Mouse (Mus musculus) NIH3T3 (cell line): Measurements from ENCODE around the gene Lrrc51.
"Not testable (repeated sequence)": the region's sequence is repeated elsewhere in the genome, so short reads cannot be mapped to it uniquely, and the experiment has no call there.

Experiments
- DNase-seq: peaks from one replicate; pipeline ENCODE4 v3.0.0-alpha.2; 2012; ENCODE audit warnings: low read depth

Lrrc51 gene

DNA sequence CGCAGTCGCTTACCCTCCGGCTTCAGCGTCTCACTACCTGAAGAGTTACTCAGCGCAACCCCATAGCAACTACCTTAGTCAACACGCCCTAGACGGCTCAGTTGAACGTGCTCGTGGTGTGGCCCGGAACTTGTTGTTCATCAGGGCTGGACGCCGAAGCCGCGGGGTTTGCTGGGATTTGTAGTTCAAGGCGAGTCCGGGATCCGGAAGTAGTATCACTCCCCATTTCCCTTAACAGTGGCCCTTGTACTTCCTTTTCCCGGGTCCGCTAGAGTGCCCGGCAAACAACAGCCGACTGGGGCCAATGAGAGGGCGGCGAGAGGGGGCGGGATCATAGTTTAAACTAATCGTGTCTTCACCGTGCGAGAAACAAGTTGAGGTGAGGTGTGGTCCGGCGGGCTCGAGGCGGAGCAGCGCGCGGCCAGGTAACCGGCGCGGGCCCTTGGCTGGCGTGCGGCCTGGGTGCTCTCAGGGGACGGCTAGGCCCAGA, at the start of gene Lrrc51, which contains the start of gene Numa1:
TSS of gene Lrrc51 (minus strand) at position 145 of the 490 bp plus-strand sequence.
TSS of gene Numa1 (plus strand) at position 361 of the 490 bp plus-strand sequence.
- DNase-seq, result peak; percentile 96

DNA sequence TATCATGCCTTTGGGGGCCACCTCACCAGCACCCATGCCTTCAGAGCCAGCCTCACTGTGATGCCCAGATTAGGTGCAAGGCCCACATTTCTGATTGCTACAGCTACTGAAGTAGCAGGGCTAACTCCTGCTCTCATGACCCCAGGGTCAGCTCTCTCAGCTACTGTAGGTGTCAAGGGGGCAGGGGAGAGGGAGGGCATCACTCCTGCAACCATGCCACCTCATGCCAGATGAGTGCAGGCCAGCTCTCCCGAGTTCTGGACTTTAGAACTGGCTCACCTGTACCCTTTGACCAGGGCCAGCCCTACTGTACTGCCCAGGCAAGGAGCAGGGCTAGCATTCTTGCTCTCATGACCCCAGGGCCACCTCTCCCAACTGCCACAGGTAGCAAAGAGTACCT, 49.0 kb upstream of the Lrrc51 start:
- no peak for DNase-seq

DNA sequence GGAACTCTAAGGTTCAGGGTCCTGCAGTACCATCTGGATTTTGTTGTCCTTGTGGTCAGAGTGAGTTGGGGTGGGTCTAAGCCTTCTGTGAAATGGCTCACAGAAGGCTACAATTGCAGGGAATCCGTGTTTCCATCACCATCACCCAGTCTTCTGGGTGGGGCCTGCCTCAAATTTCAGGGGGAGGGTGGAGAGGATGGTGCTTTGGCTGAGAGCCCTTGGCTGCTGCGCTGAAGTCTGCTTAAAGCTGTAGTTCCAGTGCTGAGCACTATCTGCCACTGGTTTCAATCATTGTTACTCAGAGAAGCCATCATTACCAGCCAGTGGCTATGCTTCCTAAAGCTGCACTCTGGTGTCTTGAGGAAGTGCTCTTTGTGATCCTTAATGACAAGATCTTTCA, 40.8 kb upstream of the Lrrc51 start:
- DNase-seq, result peak; percentile 61

DNA sequence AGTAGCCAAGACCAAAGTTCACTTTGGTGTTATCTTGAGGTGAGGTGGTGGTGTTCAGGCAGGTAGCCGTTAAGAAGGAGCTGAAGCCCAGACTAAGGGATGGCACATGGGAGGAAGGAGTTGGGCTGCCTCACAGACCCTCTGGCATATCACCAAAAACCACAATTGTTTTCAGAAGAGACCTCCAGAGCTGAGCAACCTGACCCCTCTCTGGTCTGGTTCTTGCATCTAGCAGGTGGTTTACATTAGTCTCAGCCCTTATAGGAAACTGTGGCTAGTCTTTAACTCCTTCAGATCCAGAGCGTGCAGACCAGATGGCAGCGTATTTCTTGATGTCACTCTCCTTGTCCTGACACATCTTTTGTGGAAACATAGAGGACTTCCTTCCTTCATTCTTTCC, 40.0 kb upstream of the Lrrc51 start:
- DNase-seq, result peak; percentile 25

DNA sequence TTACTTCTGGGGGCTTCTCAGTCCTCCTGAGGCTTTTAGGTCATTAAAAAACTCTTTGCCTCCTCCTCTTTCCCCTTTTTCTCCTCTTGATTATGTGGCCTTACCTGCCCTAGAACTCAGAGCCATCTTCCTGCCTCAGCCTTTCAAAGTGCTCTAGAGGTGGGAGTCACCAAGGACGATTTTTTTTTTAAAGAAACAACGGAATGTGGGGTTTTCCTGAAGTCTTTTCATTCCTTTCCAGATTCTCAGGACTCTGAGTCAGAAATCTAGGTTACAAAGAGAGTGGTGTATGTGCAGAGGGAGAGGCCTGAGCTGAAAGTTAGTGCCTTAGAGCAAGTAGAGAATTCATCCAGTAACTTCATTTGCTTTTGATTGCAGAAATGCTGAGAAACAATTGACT, 38.0 kb upstream of the Lrrc51 start:
- peak; percentile 61 for DNase-seq

DNA sequence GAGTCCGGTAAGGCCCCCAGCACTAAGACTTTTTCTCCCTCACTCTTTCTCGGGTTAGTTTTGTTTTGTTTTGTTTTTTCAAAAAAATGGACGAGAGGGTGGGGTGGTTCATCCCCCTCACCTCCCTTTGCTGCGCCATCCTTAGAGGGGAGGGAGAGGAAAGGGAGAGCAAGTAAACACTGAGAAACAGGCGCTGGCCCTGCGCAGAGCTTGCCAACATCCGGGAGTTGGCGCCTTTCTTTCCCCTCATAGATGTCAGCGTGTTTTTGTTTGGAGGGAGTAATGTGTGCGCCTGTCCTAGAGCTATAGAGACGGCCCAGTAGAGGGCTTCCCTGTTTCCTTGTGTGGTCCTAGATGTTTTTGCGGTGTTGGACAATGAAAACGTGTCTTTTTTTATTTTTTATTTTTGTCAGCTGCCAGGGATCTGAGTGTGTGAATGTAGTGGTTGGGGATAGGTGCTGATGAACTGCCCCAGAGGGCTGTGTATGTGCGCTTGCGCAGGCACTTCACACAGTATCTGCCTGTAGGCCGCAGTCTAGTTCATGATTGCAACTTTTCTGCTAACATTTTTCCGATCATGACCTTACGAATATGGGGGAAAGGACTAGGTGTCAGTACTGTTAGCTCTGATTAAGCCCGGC, 37.2 kb upstream of the Lrrc51 start:
- DNase-seq, result peak; percentile 89

DNA sequence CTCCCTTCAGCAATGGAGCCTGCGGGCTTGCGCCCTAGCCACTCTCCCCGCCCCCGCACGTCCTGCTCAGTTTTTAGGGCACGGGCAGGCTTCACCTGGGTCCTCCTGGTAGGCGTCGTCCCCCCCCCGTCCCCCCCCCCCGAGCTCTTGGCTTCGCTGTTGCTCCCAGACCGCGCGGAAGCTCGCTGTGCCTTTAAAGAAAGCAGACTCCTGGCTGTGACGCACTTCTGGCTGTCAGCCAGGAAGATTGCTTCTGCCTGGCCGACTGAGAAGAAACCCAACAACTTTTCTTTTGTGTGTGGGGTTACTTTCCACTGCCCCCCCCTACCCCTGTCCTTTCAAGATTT, 36.7 kb upstream of the Lrrc51 start:
- peak; percentile 97 for DNase-seq

DNA sequence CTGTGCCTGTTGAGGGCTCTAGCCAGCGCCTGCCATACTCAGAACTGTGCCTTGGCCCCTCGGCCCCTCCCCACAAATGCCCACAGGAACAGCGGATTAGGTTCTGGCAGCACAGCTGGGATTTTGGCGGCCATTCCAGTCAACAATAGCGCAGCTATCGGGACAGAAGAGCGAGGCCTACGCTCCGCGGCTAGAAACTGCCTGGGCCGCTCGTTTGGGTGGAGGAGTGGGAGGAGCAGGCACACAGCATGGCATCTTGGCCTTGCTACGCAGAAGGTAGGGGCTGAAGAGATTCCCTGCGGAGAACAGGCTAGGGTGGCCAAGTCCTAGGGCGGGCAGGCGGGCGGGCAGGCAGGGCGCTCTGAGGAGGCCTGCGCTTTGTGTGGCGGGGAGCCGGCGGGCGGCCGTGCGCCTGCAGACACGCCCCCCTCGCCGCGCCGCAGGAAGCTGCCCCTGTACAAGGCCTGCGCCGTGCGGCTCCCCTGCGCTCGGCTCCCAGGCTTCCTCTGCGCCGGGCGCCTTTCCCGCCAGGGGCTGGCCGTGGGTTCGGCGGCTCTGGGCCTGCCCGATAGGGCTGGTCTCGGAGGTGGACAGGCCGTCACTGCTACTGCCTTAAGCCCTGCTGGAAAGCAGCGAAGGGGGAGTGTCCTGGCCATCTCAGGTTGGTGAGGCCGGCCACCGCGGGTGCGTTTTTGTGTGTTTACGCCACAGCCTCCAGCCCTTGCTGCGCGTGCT, 36.2 kb upstream of the Lrrc51 start:
- DNase-seq, result peak; percentile 88

DNA sequence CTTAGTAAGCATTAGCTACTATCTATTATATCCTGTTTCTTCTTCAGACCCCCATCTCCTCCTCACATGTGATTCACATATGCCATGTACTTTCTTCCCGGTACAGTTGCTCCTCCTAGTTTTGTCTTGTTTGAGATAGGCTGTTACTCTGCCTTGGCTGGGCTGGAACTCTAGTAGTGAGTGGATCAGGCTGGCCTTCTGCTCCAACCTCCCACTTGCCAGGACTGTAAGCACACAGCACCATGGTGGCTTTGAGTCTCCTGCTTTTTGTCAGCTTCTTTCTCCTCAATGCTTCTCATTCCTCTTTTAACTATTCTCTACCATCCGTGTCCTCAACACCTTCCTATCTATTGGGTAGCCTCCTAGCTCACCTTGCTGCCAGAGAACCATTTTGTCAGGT, 35.1 kb upstream of the Lrrc51 start:
- DNase-seq, result peak; percentile 21

DNA sequence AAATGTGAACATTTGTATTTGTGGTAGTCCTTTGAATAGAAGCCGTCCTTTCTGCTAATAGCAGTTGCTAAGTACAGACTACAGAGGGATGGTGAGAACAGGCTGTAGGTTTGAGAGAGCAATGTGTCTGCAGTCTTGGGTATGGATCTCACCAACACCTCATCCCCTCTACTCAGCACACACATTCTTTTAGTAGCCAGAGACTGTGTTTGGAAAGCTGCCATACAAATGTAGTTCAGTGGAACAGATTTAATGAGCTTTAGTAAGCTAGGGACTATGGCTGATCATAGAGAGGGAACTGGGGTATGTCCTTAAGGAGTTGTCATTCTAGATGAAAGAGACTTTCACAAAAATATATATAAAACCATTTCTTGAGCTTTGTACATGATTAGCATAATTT, 33.6 kb upstream of the Lrrc51 start:
- no peak for DNase-seq

DNA sequence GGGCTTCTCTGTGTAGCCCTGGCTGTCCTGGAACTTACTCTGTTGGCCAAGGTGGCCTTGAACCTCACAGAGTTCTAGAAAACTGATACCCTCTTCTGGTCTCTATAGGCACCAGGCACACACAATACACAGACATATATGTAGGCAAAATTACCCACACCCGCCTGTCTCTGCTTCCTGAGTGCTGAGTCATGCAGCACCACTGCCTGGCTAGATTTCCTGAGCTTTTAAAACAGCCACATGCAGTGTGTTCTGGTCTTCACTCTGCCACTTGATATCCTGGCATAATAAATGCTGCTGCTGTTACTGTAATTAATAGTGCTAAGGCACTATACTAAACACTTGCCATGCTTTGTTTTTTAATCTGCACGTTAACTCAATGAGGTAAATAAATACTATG, 31.9 kb upstream of the Lrrc51 start:
- DNase-seq, result peak; percentile 37

DNA sequence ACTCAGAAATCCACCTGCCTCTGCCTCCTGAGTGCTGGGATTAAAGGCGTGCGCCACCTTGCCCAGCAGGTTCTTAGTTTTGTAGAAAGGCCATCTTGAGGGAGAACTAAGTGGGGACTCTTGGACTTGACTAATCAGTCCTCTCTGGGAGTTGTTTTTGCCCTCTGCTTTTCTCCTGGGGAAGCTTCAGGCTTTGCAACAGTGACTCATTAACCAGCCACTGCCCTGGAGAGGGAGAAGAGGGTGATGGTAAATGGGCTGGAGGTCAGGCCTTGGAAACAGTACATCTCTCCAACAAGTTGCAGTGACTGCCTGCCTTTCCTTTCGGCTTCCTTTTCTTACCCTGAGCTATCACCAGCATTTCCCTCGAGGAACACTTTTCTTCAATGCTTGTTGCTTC, 30.9 kb upstream of the Lrrc51 start:
- DNase-seq, result peak; percentile 42

DNA sequence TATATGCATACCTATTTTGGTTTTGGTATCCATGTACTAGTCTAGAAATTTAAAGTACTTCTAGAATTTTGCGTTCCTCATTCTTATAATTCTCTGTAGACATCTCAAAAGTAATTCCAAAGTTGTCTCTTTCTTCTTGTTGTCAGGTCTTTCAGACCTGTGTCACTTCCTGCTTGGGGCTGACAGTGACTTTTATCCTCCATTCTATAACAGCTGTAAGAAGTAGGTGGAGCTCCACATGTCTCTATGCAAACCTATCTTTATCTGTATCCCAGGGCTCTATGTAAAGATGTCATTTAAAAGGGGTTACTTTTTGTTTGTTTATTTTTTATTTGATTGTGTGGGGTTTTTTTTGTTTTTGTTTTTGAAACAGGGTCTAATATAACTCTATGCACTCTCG, 29.9 kb upstream of the Lrrc51 start:
- DNase-seq, result no peak

DNA sequence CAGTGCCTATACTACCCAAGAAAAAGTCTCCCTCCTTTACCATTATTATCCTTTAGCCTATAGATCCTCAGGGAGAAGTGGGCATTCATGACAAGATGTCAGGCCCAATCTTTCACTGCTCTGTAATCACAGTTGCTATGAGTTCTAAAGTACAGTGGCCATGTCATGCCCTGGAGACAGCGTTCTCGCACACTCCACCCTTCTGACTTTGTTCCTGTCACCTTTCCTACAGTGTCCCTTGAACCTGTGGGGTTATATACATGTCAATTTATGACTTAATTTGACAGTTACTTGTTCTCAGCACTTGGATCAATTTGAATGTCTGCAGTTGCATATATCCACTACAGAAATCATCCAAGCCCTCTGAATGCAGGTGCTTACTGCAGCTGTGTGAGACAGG, 29.1 kb upstream of the Lrrc51 start:
- no peak for DNase-seq

DNA sequence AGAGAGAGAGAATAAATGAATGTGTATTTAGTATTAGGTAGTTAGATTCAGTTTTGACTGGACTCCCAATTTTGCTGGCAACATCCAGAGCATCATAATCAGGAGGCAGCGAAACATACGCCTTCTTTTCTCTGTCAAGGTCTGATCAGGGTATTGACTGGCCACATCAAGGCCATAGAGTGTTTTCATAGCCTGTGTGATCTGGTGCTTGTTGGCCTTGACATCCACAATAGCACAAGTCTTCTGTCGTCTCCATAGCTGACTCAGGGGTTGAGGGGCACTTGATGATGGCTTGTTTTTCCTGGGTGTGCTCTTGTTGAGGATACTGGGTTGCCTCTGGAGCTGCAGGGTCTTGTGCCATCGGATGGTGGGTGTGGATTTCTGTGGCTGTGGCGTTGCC, 23.2 kb upstream of the Lrrc51 start:
- no peak for DNase-seq

DNA sequence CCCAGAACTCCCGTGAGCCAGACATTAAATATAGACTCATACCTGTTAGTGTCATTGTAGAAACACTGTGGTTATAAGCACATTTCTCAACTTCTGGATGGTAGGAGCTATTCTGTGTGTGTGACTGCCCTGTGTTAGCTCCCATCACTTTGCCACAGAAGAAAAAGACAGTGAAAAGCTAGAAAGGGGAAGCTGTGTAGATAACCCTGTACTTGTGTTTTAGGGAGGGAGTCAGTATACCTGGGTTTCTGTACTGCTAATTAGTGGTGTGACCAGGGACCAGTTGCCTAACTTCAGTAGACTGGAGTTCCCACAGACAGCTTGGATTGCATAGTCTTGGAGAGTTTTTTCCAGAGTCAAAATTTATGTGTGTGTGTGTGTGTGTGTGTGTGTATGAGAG, 22.8 kb upstream of the Lrrc51 start:
- no peak for DNase-seq

DNA sequence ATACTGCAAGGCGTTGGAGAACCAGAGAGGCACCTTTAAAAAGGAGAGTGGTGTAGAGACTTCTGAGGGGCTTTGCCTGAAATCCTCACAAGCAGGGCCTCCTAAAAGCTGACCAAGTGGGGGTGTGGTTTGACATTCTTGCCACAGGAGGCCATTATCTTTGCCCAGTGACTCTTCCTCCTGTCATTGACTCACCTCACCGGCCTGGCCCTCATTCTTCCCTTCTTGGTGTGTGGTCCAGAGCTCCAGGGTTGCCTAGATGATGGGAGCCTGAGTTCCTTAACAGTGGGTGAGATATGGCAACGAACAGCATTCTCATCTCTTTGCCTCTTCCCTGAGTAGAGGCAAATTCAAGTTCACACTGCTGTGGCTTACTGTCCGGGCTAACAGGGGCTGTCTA, 22.2 kb upstream of the Lrrc51 start:
- DNase-seq, result no peak

DNA sequence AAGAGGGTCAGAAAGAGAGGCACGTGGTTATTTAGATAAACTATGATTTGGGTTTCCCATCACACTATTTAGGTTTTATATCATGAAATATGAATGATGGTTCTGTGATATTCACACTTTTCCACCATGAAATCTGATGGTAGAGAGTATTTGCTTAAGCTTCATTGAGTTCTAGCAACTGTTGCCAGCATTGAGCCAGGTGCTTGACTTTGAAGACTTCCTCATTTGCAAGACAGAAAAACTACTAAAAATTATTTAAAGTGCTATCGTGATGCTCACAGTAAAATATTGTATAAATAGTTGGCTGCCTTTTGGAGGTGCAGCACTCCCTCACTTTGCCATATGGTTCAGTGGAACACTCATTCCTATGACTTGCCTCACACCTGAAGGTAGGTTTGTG, 21.6 kb upstream of the Lrrc51 start:
- no peak for DNase-seq

DNA sequence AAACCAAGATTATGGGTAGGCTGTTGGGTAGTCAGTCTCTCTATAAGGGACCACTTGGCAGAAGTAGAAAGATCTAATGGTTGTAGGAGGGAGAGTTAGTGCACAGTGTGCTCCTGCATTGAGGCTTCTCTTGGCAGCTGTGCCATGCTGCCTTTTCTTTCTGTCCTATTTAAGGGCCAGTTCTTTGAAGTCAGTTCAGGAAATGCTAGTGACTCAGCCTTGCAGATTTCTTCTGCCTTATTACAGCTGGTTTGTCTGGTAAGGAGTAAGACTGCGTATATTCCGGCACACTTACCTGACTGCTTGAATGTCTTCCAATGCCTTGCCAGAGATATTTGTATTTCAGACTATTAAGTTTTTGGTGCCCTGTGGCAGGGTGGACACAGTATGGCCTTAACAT, 20.5 kb upstream of the Lrrc51 start:
- no peak for DNase-seq

DNA sequence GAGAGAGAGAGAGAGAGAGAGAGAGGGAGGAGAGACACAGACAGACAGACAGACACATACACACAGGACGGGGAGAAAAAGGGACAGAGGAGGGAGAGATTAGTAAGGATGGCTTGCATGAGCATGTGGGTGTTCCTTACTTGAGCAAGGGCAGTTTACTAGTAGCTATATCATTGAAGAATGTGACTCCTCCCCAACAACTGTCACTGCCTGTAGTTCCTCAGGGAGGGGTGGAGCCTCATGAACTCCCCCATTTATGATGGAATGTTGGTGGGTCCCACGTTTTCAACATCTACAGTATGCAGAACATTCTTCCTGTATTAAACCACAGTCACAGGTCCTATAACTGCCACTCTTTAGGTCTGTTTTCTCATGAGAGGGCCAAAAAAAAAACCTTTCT, 18.4 kb upstream of the Lrrc51 start:
- no peak for DNase-seq

DNA sequence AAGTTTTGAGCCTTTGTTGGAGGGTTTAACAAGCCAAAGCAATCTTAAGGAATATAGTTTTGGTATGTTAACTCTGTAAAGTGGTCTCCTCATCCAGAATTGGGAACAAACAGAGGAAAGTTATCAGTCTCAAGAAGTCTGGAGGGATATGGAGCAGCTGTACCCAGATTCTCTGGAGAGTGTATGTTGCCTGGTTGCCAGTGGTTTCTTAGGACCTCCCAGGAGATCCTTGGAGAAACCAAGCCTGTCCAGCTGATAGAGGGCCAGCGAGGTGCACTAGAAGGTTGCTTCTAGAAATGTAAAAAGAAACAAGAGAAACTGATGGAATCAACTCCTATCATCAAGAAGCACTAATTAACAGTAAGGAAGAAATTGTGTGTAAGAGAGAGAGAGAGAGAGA, 18.0 kb upstream of the Lrrc51 start:
- DNase-seq, result no peak

DNA sequence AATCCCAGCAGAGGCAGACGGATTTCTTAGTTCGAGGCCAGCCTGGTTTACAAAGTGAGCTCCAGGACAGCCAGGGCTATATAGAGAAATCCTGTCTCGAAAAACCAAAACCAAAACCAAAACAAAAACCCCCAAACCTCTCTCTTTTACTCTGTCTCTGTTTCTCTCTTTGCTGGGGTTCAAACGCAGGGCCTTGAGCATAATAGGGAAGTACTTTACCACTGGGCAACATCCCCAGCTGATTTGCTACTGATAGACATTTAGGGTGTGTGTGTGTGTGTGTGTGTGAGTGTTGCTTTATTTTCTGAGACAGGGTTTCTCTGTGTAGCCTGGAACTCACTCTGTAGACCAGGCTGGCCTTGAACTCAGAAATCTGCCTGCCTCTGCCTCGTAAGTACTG, 15.3 kb upstream of the Lrrc51 start:
- not testable (repeated sequence) for DNase-seq

DNA sequence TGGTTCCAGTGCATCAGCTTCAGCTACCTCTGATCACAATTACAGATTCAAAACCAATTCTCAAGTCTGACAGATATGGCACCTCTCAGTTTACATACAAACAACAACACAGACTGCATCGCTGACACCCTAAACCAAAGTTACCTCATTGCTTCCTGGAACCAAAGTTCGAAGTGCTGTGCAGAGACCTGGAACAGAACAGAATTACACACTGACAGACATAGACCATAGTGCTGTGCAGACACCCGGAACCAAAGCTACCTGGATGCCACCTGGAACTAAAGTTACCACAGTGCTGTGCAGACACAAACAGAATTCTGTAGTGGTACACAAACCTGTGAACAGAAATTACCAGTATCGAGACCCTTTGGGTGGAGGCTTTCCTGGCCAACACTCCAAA, 6.1 kb upstream of the Lrrc51 start:
- DNase-seq, result no peak

DNA sequence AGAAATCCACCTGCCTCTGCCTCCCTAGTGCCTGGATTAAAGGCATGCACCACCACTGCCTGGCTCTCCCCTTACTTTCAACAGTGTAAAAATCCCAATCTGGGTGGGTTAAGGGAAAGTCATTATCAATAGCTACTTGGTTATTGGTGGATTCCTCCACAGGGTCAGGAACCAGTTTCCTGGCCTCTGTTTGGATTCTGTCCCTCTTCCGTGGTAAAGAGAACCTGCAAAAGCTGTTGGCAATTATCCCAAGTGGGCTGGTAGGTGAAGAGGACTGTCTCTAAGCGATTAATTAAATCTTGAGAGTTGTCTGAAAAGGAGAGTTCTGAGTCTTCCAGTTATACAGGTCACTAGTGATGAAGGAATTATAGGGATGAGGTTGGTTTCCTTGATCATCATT, 4.7 kb upstream of the Lrrc51 start:
- DNase-seq, result no peak
